Mouse (Mus musculus) liver, embryonic 13.5 days (tissue): Measurements from ENCODE around the gene Srrm3. TPM values are rescaled to one million over a fixed set of nuclear protein-coding genes. Genes with fewer than 3 reads are reported as not detected.

ENCODE experiments used
- ATAC-seq: fragments of 200-750 bp; cut with Nextera tagmentation; 2 replicates; pipeline ENCODE4 v1.8.0; 2017; ENCODE audit warnings: low read depth, mild to moderate bottlenecking, moderate number of reproducible peaks, moderate library complexity
- DNase-seq: peaks from one replicate; pipeline ENCODE4 v3.0.0; 2022
- H3K27ac ChIP-seq: fragments of 300-500 bp; sonication (generic); 2 replicates; pipeline ENCODE4 v1.5.1; 2015; ENCODE audit warnings: moderate library complexity, mild to moderate bottlenecking, inconsistent platforms
- H3K27me3 ChIP-seq: fragments of 300-500 bp; sonication (generic); 2 replicates; pipeline ENCODE4 v1.6.1; 2015; ENCODE audit warnings: mild to moderate bottlenecking, inconsistent platforms
- H3K36me3 ChIP-seq: fragments of 300-500 bp; sonication (generic); 2 replicates; pipeline ENCODE4 v1.6.1; 2015; ENCODE audit warnings: mild to moderate bottlenecking, inconsistent platforms
- H3K4me1 ChIP-seq: fragments of 300-500 bp; sonication (generic); replicated peaks from 2 replicates; pipeline ENCODE4 v1.6.1; 2015; ENCODE audit warnings: inconsistent platforms
- H3K4me2 ChIP-seq: fragments of 300-500 bp; sonication (generic); 2 replicates; pipeline ENCODE4 v1.6.1; 2015; ENCODE audit warnings: inconsistent platforms, mild to moderate bottlenecking, moderate library complexity
- H3K4me3 ChIP-seq: fragments of 300-500 bp; sonication (generic); replicated peaks from 2 replicates; pipeline ENCODE4 v1.5.1; 2015; ENCODE audit warnings: mild to moderate bottlenecking, inconsistent platforms
- H3K9ac ChIP-seq: fragments of 300-500 bp; sonication (generic); 2 replicates; pipeline ENCODE4 v1.6.1; 2015; ENCODE audit warnings: mild to moderate bottlenecking, inconsistent platforms
- H3K9me3 ChIP-seq: fragments of 300-500 bp; sonication (generic); replicated peaks from 2 replicates; pipeline ENCODE4 v1.6.1; 2016; ENCODE audit warnings: inconsistent platforms
- WGBS: fragments of 180-500 bp; shearing (Covaris S2); methylation state at CpG from one replicate; pipeline ENCODE4 v1.1.7; 2015; ENCODE audit not compliant: insufficient replicate concordance; 5-methylcytosine and 5-hydroxymethylcytosine counted together
- polyA plus RNA-seq: library from polyadenylated mRNA; unstranded; fragments of >200 nt; fragmentation: Nextera tagmentation; extraction: Ambion mirVana; gene quantifications from 2 replicates; pipeline ENCODE4 v1.2.1, GENCODE M21; 2015

Gene Srrm3
- polyA plus RNA-seq, 1 experiment from 2014 or later, result not detected

GRCm38 (mm10) chr5:135822316-135822944 is 15.7 kb downstream of the Srrm3 start:
- H3K36me3 ChIP-seq, result no peaks in the 10 kb centered on the region
- 30% methylated on average over 7 of the region's 7 CpGs for WGBS
- DNase-seq (no peak), ATAC-seq (no peak)
- no peak overlapping the region for H3K9ac ChIP-seq
- no peak overlapping the region for H3K4me3 ChIP-seq
- no peaks in the 10 kb centered on the region for H3K9me3 ChIP-seq
- no peak overlapping the region for H3K4me2 ChIP-seq
- H3K27ac ChIP-seq, result no peak overlapping the region
- H3K4me1 ChIP-seq, result no peaks in the 10 kb centered on the region
- H3K27me3 ChIP-seq, result 0 out of 2 replicates have a peak, but pooled peaks cover 11% of the 10 kb centered on the region

- WGBS, result 46% methylated on average over 3 of the region's 3 CpGs
- no peak overlapping the region for H3K4me2 ChIP-seq
- H3K36me3 ChIP-seq, result no peaks in the 10 kb centered on the region
- H3K9me3 ChIP-seq, result no peaks in the 10 kb centered on the region
- no peak overlapping the region for H3K27ac ChIP-seq
- no peaks in the 10 kb centered on the region for H3K4me1 ChIP-seq
- DNase-seq, result no peak
- 0 out of 2 replicates have a peak, but pooled peaks cover 11% of the 10 kb centered on the region for H3K27me3 ChIP-seq
- H3K9ac ChIP-seq, result no peak overlapping the region
- no peak for ATAC-seq
- no peak overlapping the region for H3K4me3 ChIP-seq
Measured at GRCm38 (mm10) chr5:135824517-135824916, 17.8 kb downstream of the Srrm3 start.

- Histone ChIP-seq H3K9ac (no peak overlapping the region), H3K27ac (no peak overlapping the region), H3K4me3 (no peak overlapping the region), H3K36me3 (no peaks in the 10 kb centered on the region), H3K9me3 (no peaks in the 10 kb centered on the region), H3K4me1 (no peaks in the 10 kb centered on the region), H3K27me3 (no peaks in the 10 kb centered on the region), H3K4me2 (no peak overlapping the region)
- ATAC-seq (no peak), DNase-seq (no peak)
- WGBS, result 33% methylated on average over 6 of the region's 6 CpGs
Measured at GRCm38 (mm10) chr5:135826225-135826624, 19.5 kb downstream of the Srrm3 start.

GRCm38 (mm10) chr5:135829381-135829780 is 22.7 kb downstream of the Srrm3 start:
- Histone ChIP-seq H3K4me1 (no peaks in the 10 kb centered on the region), H3K36me3 (no peaks in the 10 kb centered on the region), H3K4me2 (no peak overlapping the region), H3K9ac (no peak overlapping the region), H3K27me3 (peaks cover 15% of the 10 kb centered on the region; the same call in 1 of the 2 replicates), H3K9me3 (no peaks in the 10 kb centered on the region), H3K27ac (no peak overlapping the region), H3K4me3 (no peak overlapping the region)
- 66% methylated on average over 8 of the region's 8 CpGs for WGBS
- ATAC-seq (no peak), DNase-seq (no peak)

- Histone ChIP-seq H3K9me3 (no peaks in the 10 kb centered on the region), H3K27me3 (peaks cover 41% of the 10 kb centered on the region), H3K36me3 (no peaks in the 10 kb centered on the region), H3K4me1 (peaks cover 13% of the 10 kb centered on the region), H3K4me2 (no peak overlapping the region), H3K9ac (no peak overlapping the region), H3K4me3 (no peak overlapping the region), H3K27ac (no peak overlapping the region)
- ATAC-seq (no peak), DNase-seq (no peak)
- 34% methylated on average over 4 of the region's 4 CpGs for WGBS
Measured at GRCm38 (mm10) chr5:135832729-135833128, 26.0 kb downstream of the Srrm3 start.

GRCm38 (mm10) chr5:135834769-135835491 is 28.2 kb downstream of the Srrm3 start:
- peaks cover 13% of the 10 kb centered on the region for H3K4me1 ChIP-seq
- WGBS, result 2% methylated on average over 47 of the region's 47 CpGs

GRCm38 (mm10) chr5:135835492-135835858 is 28.8 kb downstream of the Srrm3 start:
- Histone ChIP-seq H3K27ac (no peak overlapping the region), H3K4me1 (peaks cover 13% of the 10 kb centered on the region), H3K36me3 (no peaks in the 10 kb centered on the region), H3K9ac (no peak overlapping the region), H3K4me3 (peak overlapping the region; percentile 20), H3K27me3 (peaks cover 46% of the 10 kb centered on the region), H3K9me3 (no peaks in the 10 kb centered on the region), H3K4me2 (peak overlapping the region; percentile 57)
- ATAC-seq (peak; percentile 50; the same call in 1 of the 2 replicates), DNase-seq (no peak)
- WGBS, result 5% methylated on average over 12 of the region's 12 CpGs

More at GRCm38 (mm10) chr5:135834769-135835491, 28.2 kb downstream of the Srrm3 start:
- Histone ChIP-seq H3K27me3 (peaks cover 41% of the 10 kb centered on the region), H3K36me3 (no peaks in the 10 kb centered on the region), H3K4me3 (peak overlapping the region; percentile 20), H3K4me2 (peak overlapping the region; percentile 57), H3K27ac (no peak overlapping the region), H3K9me3 (no peaks in the 10 kb centered on the region), H3K9ac (no peak overlapping the region)
- ATAC-seq, result peak; percentile 87
- DNase-seq, result peak; percentile 81

- DNase-seq (no peak), ATAC-seq (no peak)
- no peaks in the 10 kb centered on the region for H3K36me3 ChIP-seq
- WGBS, result 28% methylated on average over 12 of the region's 12 CpGs
- no peak overlapping the region for H3K9ac ChIP-seq
- peaks cover 13% of the 10 kb centered on the region for H3K4me1 ChIP-seq
- no peak overlapping the region for H3K4me3 ChIP-seq
- H3K27me3 ChIP-seq, result peaks cover 46% of the 10 kb centered on the region
- H3K4me2 ChIP-seq, result no peak overlapping the region
- no peaks in the 10 kb centered on the region for H3K9me3 ChIP-seq
- no peak overlapping the region for H3K27ac ChIP-seq
Measured at GRCm38 (mm10) chr5:135835981-135836380, 29.3 kb downstream of the Srrm3 start.

GRCm38 (mm10) chr5:135841651-135842050 is 35.0 kb downstream of the Srrm3 start:
- DNase-seq, result no peak
- H3K4me1 ChIP-seq, result no peaks in the 10 kb centered on the region
- ATAC-seq, result no peak
- H3K27ac ChIP-seq, result no peak overlapping the region
- H3K27me3 ChIP-seq, result 0 out of 2 replicates have a peak, but pooled peaks cover 12% of the 10 kb centered on the region
- no peak overlapping the region for H3K4me2 ChIP-seq
- no peak overlapping the region for H3K9ac ChIP-seq
- H3K4me3 ChIP-seq, result no peak overlapping the region
- 61% methylated on average over 6 of the region's 6 CpGs for WGBS
- H3K36me3 ChIP-seq, result no peaks in the 10 kb centered on the region
- H3K9me3 ChIP-seq, result no peaks in the 10 kb centered on the region

- no peaks in the 10 kb centered on the region for H3K4me1 ChIP-seq
- H3K4me2 ChIP-seq, result no peak overlapping the region
- no peak for DNase-seq
- H3K27ac ChIP-seq, result no peak overlapping the region
- H3K4me3 ChIP-seq, result no peak overlapping the region
- 0 out of 2 replicates have a peak, but pooled peaks cover 2% of the 10 kb centered on the region for H3K9me3 ChIP-seq
- no peaks in the 10 kb centered on the region for H3K36me3 ChIP-seq
- WGBS, result 19% methylated on average over 5 of the region's 5 CpGs
- no peak for ATAC-seq
- H3K9ac ChIP-seq, result no peak overlapping the region
- peaks cover 11% of the 10 kb centered on the region; the same call in 1 of the 2 replicates for H3K27me3 ChIP-seq
Measured at GRCm38 (mm10) chr5:135843418-135843817, 36.7 kb downstream of the Srrm3 start.

GRCm38 (mm10) chr5:135845676-135846320 is 39.1 kb downstream of the Srrm3 start:
- no peak overlapping the region for H3K9ac ChIP-seq
- no peak overlapping the region for H3K4me3 ChIP-seq
- no peaks in the 10 kb centered on the region for H3K4me1 ChIP-seq
- H3K27ac ChIP-seq, result no peak overlapping the region
- H3K36me3 ChIP-seq, result no peaks in the 10 kb centered on the region
- 62% methylated on average over 13 of the region's 13 CpGs for WGBS
- ATAC-seq, result no peak
- no peak for DNase-seq
- no peak overlapping the region for H3K4me2 ChIP-seq
- H3K9me3 ChIP-seq, result 0 out of 2 replicates have a peak, but pooled peaks cover 2% of the 10 kb centered on the region
- H3K27me3 ChIP-seq, result peaks cover 28% of the 10 kb centered on the region
